Mouse (Mus musculus) neural tube, embryonic 10.5 days (tissue): ENCODE results near the gene Crkl.
A peak's percentile ranks its signal among the peaks of the same experiment; 100 is the strongest.
"Not testable (repeated sequence)": the region's sequence is repeated elsewhere in the genome, so short reads cannot be mapped to it uniquely, and the experiment has no call there.

ENCODE experiments used
- DNase-seq: peaks from one replicate; pipeline ENCODE4 v3.0.0-alpha.2; 2017; ENCODE audit warnings: low spot score; ENCODE audit errors: extremely low spot score

Gene Crkl

DNA sequence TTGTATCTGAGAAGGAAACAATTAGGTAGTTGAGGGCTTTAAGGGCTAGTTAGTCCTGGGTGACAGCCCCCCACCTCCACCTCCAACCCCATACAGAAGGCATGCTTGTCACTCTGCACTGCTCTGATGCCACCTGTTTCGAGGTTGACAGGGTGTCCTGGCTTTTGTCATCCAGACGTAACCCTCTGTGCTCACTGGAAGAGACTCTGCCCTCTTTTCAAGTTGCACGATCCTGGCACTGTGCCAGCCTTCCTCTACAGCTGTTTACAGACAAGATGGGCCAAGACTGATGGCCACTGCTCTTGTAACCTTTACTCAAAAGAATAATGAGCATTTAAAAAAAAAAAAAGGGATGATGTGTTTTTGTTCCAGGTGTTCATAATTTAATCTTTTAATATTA lies 34.7 kb downstream of the Crkl start:
- DNase-seq: no peak

DNA sequence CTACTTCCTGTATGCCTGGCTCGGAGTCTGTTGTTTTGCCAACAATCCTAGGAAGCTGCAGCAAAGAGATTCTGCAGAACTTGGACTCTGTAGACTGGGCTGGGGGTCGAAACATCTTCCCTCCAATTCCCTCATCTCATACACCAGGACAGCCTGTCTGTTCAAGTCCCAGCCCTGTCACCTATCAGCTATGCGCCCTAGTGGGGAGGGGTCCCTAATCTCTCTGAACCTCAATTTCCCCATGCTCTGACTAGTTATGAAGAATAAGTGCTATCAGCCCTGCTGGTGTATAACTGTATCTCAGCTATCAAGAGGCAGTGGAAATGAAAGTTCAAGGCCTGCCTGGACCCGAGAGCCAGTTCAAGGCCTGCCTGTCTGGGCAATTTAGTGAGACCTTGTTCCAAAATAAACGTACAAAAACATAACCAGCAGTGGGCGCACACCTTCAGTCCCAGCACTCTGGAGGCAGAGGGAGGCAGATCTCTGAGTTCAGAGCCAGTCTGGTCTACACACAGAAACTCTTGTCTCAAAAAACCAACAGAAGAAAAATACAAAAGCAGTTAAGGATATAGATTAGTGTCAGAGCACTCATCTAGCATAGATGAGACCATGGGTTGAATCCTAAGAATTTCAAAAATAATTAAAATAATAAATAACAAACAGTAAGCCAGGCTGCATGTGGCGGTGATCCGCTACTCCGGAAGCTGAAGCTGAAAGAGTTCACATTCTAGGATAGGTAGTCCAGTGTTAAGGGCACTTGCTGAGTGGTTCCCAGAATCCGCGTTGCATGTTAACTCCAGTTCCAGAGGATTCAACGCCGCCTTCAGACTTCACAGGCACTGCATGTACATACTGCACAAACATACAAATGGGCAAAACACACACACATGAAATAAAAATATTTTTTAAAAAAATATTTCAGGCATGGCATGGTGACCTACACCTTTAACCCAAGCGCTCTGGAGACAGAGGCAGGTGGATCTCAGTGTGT lies 37.0 kb downstream of the Crkl start:
- no peak for DNase-seq

DNA sequence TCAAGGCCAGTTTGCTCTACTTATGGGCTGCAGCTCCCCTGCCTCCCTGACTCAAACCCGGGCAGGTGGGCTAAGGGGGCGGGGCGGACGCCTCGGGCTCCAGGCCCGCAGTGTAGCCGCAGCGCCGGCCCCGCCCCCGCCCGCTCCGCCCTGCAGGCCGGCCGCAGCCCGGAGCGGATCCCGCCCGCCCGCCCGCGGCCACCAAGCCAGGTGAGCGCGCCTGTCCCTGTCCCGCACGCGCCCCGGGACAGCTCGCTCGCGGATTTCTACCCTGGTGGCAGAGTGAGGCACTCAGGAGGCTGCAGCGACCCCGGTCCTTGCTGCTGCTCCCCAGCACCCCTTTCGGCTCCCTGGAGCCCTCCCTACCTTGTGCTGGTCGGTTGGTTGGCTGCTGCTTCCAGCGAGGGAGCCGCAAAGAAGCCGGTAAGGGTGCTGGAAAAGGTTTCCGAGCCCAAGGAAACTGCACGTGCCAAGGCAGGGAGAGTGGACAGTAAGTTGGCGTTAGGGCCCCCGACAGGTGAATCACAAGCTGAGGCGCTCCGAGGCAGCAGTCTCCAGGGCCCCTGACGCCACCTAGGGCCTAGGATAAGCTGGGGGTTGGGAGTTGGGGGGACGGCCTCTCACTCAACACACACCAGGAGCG lies 37.8 kb downstream of the Crkl start, which contains the start of gene Aifm3:
Aifm3 (plus strand) TSS at position 143 of the 643 bp plus-strand sequence.
- no peak for DNase-seq

DNA sequence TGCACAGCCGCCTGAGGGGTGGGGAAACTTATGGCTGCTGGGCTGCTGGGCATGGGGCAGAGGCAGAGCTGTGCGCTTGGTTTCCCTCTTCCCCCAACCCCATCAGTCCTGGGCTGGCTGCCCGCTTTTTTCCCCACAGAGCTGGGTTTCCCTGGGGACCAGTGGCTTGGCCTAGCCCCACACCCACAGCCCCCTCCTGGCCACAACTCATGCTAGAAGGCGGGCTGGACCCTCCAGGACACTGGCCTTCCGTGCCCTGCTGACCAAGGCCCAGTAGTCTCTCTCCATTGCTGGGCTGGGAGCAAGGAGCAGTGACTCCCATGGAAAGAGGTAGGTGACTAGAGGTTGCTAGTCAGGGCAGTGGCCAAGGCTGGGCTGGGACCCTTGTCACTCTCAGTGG lies 39.4 kb downstream of the Crkl start:
- DNase-seq: no peak

DNA sequence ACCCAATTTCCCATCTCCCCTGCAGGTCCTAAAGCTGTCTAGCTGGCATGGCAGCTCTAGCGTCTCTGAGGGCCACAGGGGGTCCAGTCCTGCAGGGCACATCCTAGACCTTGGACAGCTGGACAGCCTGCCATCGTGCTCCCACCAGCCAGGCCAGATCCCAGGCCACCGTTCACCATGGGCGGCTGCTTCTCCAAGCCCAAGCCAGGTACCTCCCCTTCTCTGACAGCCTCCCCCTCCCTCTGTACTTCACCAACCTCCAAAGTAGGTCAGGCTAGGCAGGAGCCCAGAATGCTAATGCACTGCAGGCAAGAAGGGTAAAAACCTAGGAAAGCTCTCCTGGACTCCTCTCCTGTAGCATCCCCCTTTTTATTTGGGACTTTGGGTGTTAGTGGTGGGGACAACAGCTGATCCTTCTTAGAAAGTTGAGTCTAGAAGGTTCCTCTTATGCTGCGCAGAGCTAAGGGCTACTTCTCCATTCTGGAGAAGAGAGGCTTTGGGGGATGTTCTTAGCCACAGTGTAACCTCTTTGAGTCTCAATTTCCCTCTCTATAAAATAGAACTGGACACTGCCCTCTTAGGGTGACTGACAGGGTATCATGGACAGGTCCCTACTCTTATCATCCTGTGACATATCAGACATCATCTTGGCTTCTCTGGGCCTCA lies 40.2 kb downstream of the Crkl start:
- no peak for DNase-seq

DNA sequence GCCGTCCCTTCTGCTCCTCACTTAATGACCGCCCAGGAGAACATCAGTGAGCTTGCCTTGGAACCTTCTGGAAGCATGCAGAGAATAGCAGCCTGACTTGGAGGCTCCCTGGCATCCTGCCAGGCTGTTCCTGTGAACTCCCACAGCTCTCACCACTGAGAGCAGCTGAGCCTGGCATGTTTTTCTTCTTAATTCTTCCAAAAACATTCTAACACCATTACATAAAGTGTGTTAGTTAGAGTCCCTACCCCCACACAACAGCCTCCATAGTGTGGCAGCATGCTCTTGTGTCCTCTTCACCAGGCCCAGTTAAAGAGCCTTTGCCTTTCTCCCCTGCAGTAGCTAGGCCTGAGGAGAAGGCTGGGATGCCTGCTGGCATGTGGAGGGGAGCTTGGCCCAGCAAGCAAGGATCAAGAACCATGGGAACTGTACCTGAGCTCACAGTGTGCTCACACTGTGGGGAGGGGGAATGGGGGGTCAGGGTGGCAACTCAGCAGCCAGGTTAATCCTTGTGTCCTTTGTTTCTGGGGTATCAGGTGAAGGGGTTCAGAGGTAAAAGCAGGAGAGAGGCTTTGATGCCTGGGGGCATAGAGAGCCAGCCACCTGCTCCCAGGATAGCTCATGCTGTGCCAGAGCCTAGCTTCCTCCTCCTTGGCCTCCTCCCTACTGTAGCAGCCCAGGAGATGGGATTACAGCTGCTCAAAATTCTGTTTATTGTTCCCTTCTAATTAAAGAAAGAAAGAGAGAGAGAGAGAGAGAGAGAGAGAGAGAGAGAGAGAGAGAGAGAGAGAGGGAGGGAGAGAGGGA lies 44.9 kb downstream of the Crkl start:
- no peak for DNase-seq

DNA sequence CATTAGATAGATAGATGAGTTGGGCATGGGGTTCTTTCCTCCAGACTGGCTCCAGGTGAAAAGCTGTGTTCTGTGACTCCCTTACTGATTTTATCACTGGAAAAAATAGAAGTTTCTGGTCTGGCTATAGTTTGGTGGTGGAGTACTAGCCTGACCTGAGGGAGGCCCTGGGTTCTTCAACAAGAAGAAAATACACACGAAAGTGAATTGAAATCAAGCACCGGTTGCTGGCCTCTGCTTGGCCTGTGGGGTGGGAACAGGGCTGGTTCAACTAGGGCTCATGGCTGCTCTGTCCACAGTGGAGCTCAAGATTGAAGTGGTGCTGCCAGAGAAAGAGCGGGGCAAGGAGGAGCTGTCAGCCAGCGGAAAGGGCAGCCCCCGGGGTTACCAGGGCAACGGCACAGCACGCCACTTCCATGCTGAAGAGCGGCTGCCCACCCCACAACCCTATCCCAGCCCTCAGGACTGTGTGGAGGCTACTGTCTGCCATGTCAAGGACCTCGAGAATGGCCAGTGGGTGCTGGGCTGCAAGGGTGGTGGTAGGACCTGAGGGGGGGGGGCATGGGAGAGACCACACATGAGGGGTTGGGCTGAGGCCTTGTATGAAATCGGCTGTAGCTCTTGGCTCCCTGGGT lies 47.6 kb downstream of the Crkl start:
- peak; percentile 47 for DNase-seq

DNA sequence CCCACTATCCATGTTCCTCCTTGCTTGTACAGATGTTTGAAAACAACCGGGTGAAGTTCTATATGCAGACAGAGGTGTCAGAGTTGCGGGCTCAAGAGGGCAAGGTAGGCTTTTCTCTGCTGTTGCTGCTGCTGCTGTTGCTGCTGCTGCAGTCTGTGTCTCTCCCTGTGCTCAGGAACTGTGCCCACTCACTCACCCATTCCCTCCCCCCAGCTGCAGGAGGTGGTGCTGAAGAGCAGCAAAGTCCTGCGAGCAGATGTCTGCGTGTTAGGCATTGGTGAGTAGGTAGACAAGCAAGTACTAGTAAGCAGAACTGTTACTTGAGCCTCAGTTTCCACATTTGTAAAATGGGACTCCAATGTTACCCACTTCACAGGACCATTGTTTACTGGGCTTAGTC lies 50.9 kb downstream of the Crkl start:
- no peak for DNase-seq

DNA sequence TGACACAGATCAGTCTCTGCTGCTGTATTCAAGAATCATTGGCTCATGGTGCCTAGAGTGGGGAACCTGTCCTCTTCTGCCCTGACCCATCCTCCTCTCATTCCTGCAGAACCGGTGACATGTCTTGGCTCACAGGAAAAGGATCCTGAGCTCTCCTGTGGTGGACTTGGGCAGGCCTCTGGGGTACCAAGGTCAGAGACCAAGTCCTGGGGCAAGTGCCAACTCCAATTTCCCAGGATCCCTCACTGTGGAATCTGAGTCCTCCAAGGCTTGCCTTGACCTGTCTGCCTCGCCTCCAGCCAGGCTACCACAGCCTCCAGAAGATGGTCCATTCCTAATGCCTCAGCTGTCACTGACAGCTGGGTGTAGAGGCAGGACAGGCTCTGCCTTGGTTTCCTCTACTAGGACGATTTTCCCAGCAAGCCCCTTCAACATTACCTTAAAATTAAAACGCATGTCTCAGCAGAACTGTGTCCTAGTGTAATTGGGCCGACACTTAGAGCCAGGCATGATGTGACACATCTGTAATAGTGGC lies 55.3 kb downstream of the Crkl start:
- DNase-seq: no peak

DNA sequence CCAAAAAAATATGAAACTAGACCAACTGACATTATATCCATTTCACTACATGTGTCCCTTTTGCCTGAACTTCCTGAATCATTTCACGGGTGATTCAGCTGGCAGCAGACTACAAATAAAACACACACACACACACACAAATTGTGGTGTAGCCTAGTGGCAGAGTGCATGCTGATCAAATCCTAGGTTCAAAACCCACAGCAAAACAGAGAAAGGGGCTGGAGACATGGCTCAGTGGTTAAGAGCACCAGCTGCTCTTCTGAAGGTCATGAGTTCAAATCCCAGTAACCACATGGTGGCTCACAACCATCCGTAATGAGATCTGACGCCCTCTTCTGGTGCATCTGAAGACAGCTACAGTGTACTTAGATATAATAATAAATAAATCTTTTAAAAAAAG lies 56.2 kb downstream of the Crkl start:
- DNase-seq: not testable (repeated sequence)

DNA sequence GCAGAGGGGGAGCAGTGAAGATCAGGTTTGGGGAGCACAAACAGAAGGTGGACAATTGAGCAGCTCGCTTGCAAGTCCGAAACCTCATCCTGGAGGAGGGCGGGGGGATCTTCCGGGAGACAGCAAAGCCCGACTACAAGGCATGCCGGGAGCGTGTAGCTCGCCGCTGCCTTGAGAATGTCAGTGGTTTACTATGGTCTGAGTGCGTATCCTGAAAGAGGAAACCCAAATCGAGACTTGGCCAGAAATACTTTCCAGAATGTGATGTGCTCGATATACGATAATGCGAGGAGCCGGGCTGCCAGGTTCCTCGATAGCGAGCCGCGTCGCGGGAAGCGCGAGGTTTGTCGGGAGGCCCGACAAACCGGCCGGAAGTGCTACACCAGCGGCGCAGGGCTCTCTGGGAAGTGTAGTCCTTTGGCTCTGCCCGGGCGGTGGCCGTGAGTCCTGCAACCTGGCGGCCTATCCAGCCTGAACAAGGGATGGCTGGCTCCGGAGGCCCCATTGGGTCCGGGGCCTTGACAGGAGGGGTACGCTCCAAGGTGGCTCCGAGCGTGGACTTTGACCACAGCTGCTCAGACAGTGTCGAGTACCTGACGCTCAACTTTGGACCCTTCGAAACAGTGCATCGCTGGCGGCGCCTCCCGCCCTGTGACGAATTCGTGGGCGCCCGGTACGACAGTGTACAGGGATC lies 56.9 kb downstream of the Crkl start, which contains the start of gene Lztr1:
Lztr1 (plus strand) TSS at position 143 of the 694 bp plus-strand sequence.
- peak; percentile 91 for DNase-seq

DNA sequence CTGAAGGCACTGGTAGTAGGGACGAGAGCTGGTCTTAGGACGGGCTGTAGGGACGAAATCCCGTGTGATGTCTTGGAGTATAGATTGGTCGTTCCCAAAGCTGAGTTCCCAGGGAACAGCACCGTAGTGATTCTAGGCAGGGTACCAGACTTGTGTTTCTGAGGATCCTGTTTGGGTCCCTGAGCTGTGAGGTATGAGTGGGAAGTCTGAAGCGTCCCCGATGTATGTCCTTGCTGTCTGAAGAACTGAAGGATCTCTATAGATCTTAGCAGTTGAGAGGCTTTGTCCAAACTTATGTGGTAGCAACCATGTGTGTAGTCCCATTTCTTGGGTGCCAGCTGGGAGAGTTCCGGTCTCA lies 57.4 kb downstream of the Crkl start:
- no peak for DNase-seq

DNA sequence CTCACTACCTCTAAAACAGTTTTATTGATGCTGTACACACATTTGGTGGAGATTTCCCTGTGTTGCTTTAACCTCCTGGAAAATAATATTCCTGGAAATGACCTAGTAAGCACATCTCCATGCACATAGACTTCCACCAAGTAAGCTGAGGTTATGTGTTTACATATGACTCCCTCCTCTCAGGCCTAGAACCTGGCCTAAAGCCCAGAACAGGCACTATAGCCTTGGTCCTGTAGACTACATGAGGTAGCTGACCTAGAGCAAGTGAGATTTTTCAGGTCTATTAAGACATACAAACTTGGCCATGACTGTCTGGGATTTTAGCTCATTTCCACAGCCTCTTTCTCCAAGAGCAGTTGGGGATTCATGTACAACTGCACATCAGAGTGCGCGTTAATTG lies 58.4 kb downstream of the Crkl start:
- DNase-seq: no peak

DNA sequence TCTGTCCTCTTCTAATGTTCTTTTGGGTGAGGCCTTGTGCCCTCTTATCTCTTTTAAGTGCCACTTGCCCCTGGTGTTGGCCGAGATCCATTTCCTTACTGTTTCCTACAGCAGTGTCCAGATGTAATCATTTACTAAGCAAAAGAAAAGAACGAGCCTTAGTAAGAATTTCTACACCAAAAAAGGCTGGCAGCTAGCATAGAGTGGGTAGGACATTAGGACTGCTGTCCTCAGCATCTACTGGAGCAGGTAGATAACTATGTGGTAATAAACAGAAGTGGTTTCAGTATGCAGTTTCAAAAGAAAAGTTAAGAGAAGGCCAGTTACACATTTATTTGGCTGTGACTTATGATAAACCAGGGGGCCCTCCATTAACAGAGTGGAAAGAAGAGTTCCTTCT lies 58.9 kb downstream of the Crkl start:
- no peak for DNase-seq

DNA sequence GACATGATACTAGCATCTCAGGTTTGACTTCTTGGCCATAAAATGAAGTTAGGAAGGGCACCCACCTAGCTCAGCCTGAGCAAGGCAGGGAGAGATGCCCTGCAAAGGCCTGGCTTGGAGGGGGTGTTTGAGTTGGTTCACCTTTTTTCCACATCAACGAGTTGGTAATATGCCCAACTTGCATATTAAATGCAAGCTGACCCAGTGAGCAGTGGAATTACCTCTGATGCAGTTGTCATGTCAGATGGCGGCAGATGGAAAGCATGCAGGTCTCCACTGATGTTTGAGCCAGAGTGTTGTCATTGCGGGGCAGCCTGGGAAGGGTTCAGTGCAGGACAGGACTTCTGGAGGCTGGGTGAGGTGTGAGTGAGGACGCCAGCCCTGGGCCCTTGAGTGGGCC lies 59.6 kb downstream of the Crkl start:
- DNase-seq: no peak

DNA sequence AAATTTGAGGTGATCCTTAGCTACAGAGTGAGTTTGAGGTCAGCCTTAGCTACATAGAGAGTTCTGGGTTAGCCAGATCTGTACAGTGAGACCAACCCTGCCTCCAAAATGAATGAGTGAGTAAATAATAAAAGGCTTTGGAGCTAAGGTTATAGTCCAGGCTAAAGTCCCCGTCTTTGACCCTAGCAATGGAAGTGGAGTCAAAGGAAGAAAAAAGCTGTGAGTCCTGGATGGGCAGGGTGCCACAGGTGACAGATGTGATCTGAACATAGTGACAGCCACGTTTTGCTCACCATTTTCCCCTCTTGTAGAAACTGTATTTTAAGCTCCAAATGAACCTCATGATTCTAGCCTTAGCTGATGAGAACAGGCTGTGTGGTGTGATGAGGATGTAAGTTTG lies 67.1 kb downstream of the Crkl start:
- DNase-seq: no peak

DNA sequence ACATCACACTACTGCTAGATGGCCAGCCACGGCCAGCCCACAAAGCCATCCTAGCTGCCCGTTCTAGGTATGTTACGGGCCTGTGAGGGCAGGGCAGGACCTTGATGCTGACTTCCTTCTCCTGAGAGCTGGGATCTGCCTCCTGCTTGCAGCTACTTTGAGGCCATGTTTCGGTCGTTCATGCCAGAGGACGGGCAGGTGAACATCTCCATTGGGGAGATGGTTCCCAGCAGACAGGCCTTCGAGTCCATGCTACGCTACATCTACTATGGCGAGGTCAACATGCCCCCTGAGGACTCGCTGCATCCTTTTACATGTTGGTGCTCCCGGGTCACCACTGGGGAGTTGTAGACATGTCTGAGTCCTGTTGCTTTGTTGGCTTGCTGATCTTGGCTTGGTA lies 72.4 kb downstream of the Crkl start:
- no peak for DNase-seq

DNA sequence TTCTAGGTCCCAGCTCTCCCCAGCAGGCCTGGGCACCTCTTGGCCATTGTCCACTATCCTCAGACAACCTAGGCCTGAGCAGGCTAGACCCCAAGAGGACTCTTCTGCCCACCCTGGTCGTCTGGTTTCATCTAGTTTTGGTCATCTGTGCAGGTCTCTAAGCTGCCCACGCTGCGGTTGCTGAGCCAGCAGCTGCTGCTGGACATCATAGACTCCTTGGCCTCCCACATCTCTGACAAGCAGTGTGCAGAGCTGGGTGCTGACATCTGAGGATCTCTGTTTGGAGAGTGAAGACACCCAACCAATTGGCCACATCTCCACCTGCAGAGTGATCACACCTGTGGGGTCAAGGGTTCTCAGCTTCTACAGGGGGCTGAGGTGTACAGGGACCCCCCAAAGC lies 73.7 kb downstream of the Crkl start:
- no peak for DNase-seq

DNA sequence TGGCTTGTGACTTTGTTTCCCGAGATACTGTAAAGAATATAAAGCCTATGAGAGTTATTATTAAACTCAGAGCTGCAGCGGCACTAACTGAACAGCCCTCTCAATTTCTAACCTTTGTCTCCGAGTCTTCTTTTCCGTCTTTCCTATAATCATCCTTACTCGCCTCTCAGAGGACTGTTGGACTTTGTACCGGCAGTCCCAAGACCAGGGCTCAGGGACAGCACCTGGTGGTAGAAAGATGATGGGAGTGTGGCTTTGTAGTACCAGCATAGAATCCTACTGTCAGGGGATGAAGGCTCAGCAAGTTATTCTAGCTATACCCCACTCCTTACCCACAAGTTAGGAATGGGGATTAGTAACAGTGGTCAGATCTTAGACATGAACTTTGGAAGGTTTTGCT lies 74.4 kb downstream of the Crkl start:
- no peak for DNase-seq

DNA sequence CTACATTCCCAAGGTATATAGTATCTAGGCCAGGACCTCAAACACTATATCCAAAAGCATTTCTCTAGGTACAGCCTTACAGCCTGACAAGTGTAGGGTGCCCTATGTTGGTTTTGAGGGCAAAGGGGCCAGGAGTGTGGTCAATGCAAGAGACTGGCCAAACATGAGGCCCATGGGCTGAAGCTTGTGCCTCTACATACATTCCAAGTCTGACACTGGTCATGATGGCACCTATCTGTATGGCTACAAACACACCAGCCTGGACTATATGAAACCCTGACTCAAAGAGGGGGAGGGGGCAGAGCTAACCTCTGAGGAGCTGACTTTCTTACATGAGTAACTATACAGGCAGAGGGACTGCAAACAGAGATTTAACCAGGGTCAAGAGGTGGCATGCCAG lies 75.8 kb downstream of the Crkl start:
- DNase-seq: no peak
